Mouse (Mus musculus): Measurements from ENCODE around the gene Cylc2. TPM values are rescaled to one million over a fixed set of nuclear protein-coding genes. Genes with fewer than 3 reads are reported as not detected.

Cylc2 gene
- total RNA-seq (2021): not detected
- long read RNA-seq, experiment 1: 0 reads
- long read RNA-seq, experiment 2: 0 reads

DNA sequence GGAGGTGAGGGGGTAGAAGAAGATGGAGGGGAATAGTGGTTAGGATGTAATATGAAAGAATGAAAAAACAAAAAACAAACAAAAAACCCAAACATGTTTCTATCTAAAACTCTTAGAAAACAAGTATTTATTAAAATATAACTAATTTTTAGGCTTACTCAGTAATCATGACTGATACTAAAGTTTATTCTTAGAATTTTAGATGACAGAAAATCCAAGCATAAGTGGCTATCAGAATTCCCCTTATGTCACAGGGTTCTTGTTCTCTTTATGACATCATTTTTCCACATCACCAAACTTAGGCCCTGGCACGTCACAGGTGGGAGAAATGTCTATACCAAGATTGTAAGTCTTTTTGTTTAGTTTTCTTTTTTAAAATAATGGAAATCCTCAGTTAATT is at the start of gene Cylc2:
TSS of gene Cylc2 (plus strand) at position 301 of the 400 bp plus-strand sequence.
- DNase-seq: no peak
